Mouse (Mus musculus) mesoderm, embryonic 11.5 days (tissue): ENCODE measurements at regions not wholly inside any gene's neighbourhood (a gene's known extent, or its start where the extent isn't known, plus 50 kb on each side); places are given as distances from the start of the nearest gene placed in this dataset.

Source experiments
- DNase-seq: peaks from one replicate; pipeline ENCODE4 v3.0.0-alpha.2; 2012; ENCODE audit warnings: low read depth, low spot score

DNA sequence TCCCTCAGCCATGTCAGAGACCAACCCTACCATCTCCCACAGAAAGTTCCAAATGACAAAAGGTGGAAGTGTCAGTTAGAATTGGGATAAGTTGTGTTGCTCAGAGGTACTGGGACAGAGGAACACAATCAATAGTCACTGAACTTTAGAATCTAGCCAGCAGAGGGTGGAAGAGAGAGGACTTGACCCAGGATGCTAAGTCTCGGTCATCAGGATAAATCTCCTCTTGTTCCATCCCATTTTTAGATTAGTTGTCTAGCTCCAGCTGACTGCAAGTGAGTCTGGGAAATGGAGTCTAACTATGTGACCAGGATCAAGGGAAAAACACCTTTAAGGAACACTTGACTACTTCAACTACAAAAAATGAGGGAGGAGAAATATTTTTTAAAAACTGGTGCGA, 91.5 kb downstream of the Fam84b start:
- no peak for DNase-seq

DNA sequence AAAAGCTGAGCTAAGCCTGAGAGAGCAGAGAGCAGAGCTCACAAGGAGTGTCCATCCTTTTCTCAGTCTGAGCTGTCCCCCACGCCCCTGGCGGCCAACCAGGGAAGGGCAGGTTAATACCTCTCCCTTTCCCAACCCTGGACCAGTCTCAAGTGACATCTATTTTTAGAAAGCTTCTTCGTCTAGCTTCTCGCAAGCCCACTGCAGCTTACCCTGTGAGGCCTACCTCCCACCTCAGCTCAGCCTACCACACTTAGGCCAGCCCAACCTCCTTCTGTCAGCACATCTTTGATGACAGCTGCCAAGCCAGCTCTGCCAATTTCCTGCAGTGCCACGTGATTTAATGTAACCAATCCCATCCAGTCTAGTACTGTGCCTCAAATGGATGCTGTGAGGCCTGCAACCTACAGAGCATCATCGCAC, 93.6 kb downstream of the Fam84b start:
- DNase-seq: peak; percentile 63

DNA sequence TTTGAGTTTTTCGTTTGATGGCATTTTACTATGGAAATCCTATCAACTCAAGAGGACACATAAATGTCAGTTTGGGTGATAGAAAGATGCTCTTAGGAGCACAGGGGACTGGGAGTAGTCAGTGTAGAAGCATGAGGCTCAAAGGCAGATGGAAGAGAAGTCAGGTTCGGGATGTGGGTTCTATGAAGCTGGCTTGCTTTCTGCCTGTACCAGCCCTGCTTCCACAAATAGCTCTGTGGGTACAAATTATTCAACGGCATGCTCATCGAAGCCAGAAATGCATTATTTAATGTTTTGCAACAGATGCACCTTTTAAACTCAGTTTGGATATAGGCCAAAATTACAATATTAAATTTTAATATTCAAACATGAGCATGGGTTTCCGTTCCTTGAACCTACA, 99.3 kb downstream of the Fam84b start:
- DNase-seq: no peak

DNA sequence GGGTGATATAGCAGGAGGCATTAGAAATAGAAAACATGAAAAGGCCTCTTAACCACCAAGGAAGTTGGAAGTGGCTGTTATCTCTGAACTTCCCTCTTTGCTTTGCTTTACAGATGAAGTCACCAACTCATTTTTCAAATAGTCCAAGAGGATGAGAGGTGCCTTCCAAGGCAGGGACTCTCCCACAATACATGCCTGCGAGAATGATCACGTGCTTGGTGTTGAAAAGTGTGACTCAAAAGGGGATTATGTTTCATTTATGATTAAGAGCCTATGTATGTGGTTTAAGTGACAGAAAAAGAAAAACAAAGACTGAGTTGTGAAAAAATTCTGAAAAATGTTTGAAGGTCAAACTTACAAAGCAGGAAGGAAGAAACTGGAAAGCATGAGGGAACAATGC, 114.0 kb downstream of the Fam84b start:
- no peak for DNase-seq

GRCm38 (mm10) chr15:60738258-60738657, 115.3 kb downstream of the Fam84b start:
- no peak for DNase-seq

- DNase-seq: no peak
These were observed 121.2 kb downstream of the Fam84b start for GRCm38 (mm10) chr15:60732416-60732815.

GRCm38 (mm10) chr15:60728754-60729153, 124.8 kb downstream of the Fam84b start:
- DNase-seq: no peak

DNA sequence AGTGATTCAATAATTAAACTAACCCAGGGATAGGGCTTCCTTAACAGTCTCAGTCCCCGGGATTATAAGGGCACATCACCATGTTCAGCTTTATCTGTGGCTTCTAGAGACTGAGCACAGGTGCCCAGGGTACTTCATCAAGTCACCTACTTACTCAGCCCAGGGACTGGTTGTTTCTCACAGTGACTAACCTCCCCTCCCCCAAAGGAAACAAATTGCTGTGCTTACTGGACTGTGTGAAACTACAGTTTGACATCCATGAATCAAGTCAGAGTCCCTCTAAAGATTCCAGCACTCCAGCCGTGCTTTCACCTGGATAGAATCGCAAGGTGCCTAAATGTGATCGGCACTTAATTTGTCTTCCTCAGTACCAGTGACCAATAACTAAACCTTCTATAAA, 125.2 kb downstream of the Fam84b start:
- no peak for DNase-seq

DNA sequence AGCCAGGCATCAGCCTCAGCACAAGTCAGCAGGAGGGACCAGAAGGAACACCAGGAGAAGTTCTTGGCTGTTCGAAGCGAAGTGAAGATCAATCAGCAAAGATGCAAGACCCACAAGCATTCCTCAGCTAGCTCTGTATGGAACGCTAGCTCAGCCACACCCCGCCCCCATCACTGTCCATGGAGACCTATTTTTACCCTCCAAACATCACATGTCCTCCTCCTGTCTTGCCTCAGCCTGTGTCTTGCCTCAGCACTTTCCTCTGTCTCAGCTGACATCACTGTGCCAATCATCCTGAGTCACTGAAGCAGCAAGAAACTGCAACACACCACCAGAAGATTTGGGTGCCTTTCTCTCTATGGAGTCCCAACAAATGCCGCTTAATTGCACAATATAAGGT, 134.2 kb downstream of the Fam84b start:
- no peak for DNase-seq

- DNase-seq: peak; percentile 72
These were observed 144.9 kb downstream of the Fam84b start for GRCm38 (mm10) chr15:60708678-60709077.

DNA sequence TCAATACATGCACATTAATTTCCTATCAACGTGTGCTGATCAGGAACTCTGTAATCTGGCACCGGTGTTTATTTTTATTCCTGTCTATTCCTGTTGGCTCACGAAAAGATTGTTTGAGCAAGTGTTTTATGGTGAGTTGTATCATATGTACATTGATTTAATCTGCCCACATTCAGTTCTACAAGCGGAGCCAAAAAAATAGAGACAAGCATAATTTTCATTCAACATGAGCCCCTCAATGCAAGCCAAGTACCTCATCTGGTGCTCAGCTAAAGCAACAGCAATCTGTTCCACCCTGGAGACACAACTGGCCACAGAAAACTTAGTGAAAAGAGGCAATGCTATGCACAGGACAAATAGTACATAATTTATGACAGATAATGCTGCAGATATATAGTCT, 147.6 kb downstream of the Fam84b start:
- DNase-seq: no peak

DNA sequence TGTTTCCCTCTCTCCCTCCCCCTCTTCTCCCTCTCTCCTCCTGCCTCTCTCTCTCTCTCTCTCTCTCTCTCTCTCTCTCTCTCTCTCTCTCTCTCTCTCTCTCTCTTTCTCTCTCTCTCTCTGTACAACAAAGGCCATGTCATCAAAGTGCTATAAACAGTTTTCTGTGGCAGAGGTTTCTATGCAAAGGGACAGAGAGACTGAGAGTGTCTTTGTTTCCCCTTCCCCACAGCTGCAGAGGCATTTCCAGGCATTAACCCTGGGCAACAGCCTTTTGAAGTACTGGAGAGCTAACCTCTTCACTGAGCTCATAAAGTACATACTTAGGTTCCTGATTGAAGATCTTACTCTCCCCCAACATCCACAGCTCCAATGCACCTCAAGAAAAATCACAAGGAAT, 152.3 kb downstream of the Fam84b start:
- DNase-seq: peak; percentile 40

DNA sequence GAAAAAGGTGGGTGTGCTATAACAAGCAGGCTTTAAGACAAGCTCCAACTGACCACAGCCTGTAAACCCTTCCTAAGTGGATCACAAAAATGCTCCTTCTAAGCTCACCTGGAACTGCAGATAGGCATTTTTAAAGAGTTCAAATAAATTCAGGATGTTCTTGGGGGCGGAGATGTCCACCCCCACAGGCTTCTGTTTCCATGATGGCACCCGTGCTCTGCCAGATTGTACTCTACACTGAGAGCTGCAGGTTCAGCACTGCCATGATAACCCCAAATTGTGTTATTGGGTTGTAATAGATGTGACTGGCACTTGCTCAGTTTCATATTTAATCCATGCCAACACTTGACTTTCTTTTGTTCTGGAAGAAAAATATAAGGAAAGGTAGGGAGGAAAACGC, 158.8 kb downstream of the Fam84b start:
- DNase-seq: no peak

DNA sequence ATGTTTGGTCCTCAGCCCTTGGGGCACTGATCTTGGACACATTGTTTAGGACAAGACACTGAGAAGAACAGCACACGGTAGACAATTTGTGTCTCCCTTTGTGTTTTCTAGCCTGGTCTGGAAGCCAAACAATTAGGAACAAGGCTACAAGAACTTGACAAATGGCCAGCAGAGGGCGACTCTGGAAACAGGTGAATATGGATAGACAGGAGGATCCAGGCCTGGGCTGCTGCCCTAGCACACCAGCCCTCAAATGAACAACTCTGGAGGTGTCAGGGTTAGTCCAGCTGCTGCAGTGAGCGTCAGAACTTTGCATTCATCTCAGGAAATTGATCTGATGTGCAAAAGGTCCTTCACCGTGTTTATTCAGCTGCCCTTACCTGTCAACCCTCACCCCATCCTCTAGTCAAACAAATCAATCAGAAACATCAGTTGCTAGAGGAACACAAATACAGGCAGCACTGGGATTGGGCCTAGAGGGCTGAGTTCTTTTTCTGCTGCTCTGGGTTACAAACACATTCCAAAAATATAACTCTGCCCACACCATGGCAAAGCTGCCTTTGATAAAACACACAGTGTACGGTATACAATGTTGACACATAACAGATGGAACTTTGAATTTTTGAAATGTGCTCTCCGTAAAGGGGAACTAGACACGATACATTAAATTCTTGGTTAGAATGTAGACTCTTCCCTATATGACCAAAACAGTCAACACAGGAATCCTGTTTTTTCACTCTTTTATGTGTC, 159.7 kb downstream of the Fam84b start:
- DNase-seq: peak; percentile 27

DNA sequence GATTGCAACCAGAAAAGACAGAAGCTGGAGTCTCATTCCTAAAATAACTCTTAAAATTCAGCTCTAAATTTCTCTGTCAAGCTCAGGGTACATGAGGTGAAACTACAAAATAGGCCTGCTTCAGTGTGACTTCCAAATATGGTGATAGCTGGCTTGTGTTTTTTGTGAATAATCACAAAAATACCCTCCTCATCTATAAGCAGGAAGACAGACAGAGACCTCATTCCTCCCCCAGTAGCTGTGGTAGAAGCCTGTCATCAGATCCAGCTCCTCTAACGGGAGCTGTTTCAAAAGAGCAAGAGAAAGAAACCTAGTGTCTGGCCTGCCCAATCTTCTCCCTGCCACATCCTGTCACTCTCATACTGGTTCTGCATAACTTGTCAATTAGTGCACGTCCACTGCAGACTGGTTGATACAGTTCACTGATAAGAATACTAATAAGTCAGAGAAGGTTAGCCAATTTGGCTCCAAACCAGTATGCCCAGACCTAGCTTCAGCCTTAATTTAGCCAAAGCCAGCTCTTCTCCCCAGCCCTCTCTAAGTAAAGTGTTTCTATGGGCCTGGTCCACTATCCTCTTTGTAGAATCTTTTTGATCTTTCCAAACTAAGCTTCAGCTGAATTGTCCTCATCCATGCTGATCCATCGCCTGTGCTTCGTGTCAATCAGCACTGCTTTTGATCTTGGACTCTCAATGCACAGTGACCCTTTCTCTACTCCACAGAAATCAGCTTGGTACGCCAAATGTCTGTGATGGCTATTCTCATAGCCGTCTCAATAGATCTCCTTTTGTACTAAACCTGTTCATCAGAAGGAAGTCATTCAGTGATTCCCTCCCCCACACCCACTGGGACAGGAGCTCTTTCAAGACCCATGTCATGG, 160.6 kb downstream of the Fam84b start:
- no peak for DNase-seq

GRCm38 (mm10) chr15:60692149-60692548, 161.4 kb downstream of the Fam84b start:
- DNase-seq: no peak

DNA sequence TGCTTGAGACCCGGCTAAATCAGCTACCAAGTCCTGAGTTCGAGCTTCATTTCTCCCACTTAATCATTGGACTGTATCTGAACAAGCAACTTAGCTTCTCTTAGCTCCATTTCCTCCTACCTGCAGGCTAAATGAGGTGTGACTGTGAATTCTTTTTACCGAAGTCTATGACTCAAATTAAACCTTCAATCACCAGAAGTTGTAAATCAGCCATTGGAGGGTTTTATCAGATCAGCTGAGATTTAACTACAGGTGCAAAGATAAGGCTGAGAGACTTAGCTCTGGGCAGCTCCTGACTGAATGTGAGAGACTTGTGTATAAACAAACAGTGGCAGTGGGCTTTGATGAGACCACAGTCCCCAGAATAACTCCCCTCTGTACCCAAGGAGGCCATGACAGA, 176.2 kb downstream of the Fam84b start:
- DNase-seq: no peak

- DNase-seq: no peak
These were observed 196.0 kb downstream of the Fam84b start for GRCm38 (mm10) chr15:60657572-60657971.

- no peak for DNase-seq
These were observed 198.5 kb downstream of the Fam84b start for GRCm38 (mm10) chr15:60655113-60655512.

DNA sequence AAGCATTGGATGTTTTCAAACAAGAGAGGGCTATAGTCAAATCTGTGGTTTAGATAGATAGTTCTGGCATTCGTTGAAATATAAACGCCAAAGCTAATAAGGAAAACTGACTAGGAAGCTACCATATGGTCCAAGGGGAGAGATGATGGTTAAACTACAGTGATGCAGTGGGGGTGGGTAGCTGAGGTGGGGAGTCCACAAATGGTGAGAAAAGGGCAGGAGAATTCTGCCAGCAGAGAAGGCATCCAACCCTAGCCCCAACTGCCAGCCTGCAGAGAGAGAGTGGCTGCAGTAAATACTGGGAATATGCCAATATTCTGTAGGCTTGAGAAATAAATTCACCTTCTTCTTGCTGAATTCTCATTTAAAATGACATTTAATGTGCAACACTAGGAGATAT, 204.3 kb downstream of the Fam84b start:
- no peak for DNase-seq

GRCm38 (mm10) chr15:60641770-60642169, 211.8 kb downstream of the Fam84b start:
- DNase-seq: no peak

DNA sequence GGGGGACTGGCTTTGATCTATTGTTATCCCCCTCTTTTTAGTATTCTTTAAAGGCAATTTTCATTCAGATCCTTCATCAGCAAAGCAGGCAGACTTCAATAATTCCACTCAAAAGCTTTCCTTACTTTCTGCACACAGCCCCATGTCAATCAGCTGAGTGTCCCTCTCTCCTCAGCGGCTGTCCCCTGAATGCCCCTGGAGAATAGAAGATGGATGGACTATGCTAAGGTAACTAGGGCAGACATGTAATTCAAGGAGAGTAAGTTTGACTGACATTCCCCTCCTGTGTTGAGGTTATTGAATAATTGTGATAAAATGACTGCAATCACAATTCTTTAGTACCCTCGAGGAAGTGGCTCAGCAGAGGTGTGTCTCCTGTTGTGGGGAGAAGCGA, 220.1 kb downstream of the Fam84b start:
- no peak for DNase-seq
